Mouse (Mus musculus): ENCODE measurements around the gene Tns4. TPM values are rescaled to one million over a fixed set of nuclear protein-coding genes. Genes with fewer than 3 reads are reported as not detected.

Gene Tns4
- total and polyA plus RNA-seq, 3 experiments: 0.03 TPM; not detected in 2

DNA sequence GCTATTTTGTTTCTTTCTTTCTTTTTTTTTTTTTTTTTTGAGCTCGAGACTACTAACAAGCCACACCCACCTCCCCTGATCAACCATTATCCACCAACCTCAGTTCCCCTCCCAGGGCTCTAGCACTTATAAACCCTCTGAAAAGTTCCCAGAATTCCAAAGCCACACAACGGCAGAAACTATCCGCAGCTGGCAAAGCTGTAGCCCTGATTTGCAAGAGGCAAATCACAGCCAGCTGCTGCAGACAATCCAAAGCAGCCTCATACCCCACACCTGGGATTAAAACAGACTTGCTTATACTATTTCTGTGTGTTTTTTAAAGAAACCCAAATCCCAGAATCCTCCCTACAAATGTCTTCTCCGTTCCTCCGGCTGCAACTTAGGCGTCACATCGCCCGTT is 11.2 kb downstream of the Tns4 start:
- H3K79me2 ChIP-seq (ENCODE audit: control insufficient read depth, insufficient read depth, low read length, poor library complexity): no peaks in the 10 kb centered on the region
- no peak for DNase-seq (ENCODE audit: low read depth, low spot score)
- no peak overlapping the region for H3K4me3 ChIP-seq (ENCODE audit: control insufficient read depth in 1 of 2, insufficient read depth in 1 of 2, low read depth in 2 of 2, low read length in 2 of 2)
- H3K36me3 ChIP-seq (ENCODE audit: control insufficient read depth in 1 of 2, insufficient read depth in 2 of 2, low read length in 2 of 2): no peaks in the 10 kb centered on the region
- H3K27me3 ChIP-seq (ENCODE audit: control insufficient read depth in 1 of 2, insufficient read depth in 2 of 2, low read length in 2 of 2): peaks cover 14% of the 10 kb centered on the region in 2 experiments
- TF ChIP-seq ZNF384 (IDR thresholded peaks at IDR 0.05; ENCODE audit: low read depth, low read length) (peak; percentile 65), HCFC1 (IDR thresholded peaks at IDR 0.05; ENCODE audit: low read depth, low read length) (no peak)
- no peak overlapping the region for H3K27ac ChIP-seq (ENCODE audit: control insufficient read depth, low read depth, low read length)
- no peak overlapping the region for H3K9ac ChIP-seq (ENCODE audit: control insufficient read depth, low read depth, low read length, poor library complexity, severe bottlenecking)
- H3K9me3 ChIP-seq (replicated peaks; ENCODE audit: insufficient read depth, low read length): no peaks in the 10 kb centered on the region
- H3K4me1 ChIP-seq (ENCODE audit: control insufficient read depth in 1 of 2, insufficient read depth in 2 of 2, low read length in 2 of 2): no peaks in the 10 kb centered on the region

- Histone ChIP-seq H3K79me2 (ENCODE audit: control insufficient read depth, insufficient read depth, low read length, poor library complexity) (no peaks in the 10 kb centered on the region), H3K4me1 (ENCODE audit: control insufficient read depth in 1 of 2, insufficient read depth in 2 of 2, low read length in 2 of 2) (no peaks in the 10 kb centered on the region), H3K9me3 (replicated peaks; ENCODE audit: insufficient read depth, low read length) (no peaks in the 10 kb centered on the region), H3K36me3 (ENCODE audit: control insufficient read depth in 1 of 2, insufficient read depth in 2 of 2, low read length in 2 of 2) (no peaks in the 10 kb centered on the region), H3K4me3 (ENCODE audit: control insufficient read depth in 1 of 2, insufficient read depth in 1 of 2, low read depth in 2 of 2, low read length in 2 of 2) (no peak overlapping the region), H3K27ac (ENCODE audit: control insufficient read depth, low read depth, low read length) (no peak overlapping the region), H3K9ac (ENCODE audit: control insufficient read depth, low read depth, low read length, poor library complexity, severe bottlenecking) (no peak overlapping the region), H3K27me3 (ENCODE audit: control insufficient read depth in 1 of 2, insufficient read depth in 2 of 2, low read length in 2 of 2) (peaks cover 11 to 14% of the 10 kb centered on the region in 2 experiments)
- DNase-seq (ENCODE audit: low read depth, low spot score): no peak
- TF ChIP-seq ZC3H11A (IDR thresholded peaks at IDR 0.05; ENCODE audit: low read depth, low read length) (no peak), MYB (IDR thresholded peaks at IDR 0.05; ENCODE audit: low read depth, low read length) (no peak), CHD1 (IDR thresholded peaks at IDR 0.05; ENCODE audit: low read depth, low read length) (no peak), ZMIZ1 (IDR thresholded peaks at IDR 0.05; ENCODE audit: low read depth, low read length) (no peak), HCFC1 (IDR thresholded peaks at IDR 0.05; ENCODE audit: low read depth, low read length) (no peak), ETS1 (IDR thresholded peaks at IDR 0.05; ENCODE audit: low read depth, low read length) (no peak), MAFK (IDR thresholded peaks at IDR 0.05; ENCODE audit: borderline replicate concordance, low read depth, low read length) (no peak), POLR2AphosphoS2 (IDR thresholded peaks at IDR 0.05; ENCODE audit: low read length) (no peak), TCF12 (IDR thresholded peaks at IDR 0.05; ENCODE audit: low read depth, low read length) (no peak), USF2 (IDR thresholded peaks at IDR 0.05; ENCODE audit: borderline replicate concordance in 1 of 2, insufficient read depth in 1 of 2, low read depth in 1 of 2, low read length in 2 of 2) (no peak), EP300 (IDR thresholded peaks at IDR 0.05; ENCODE audit: low read depth in 1 of 2, low read length in 2 of 2) (no peak), MXI1 (IDR thresholded peaks at IDR 0.05; ENCODE audit: low read depth, low read length) (no peak), NRF1 (IDR thresholded peaks at IDR 0.05; ENCODE audit: insufficient read depth, low read depth, low read length, poor library complexity, severe bottlenecking) (no peak), JUND (IDR thresholded peaks at IDR 0.05; ENCODE audit: low read depth, low read length) (no peak), MAX (IDR thresholded peaks at IDR 0.05; ENCODE audit: low read length) (no peak), RAD21 (IDR thresholded peaks at IDR 0.05; ENCODE audit: low read depth, low read length) (no peak), KAT2A (conservative IDR thresholded peaks at IDR 0.05; ENCODE audit: low read depth, low read length) (no peak)
Observed at GRCm38 (mm10) chr11:99076744-99077319, 12.3 kb downstream of the Tns4 start.
